In the genomic region with DNA sequence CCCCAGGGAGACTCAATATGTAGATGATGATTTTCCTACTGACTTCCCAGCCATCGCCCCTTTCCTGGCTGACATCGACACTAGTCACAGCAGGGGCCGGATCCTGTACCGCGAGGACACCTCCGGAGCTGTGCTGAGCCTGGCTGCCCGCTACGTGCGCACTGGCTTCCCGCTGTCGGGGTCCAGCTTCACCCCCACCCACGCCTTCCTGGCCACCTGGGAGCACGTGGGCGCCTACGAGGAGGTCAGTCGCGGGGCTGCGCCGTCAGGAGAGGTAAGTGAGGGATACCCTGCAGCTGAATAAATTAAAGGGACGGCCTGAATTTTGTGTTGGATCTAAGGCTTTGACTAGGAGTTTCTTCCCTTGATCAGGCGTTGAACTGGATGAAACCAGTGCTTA, we compare ENCODE assay signal across 8 mouse cellular contexts. TPM values are rescaled to one million over a fixed set of nuclear protein-coding genes. Genes with fewer than 3 reads are reported as not detected.
A peak's percentile ranks its signal among the peaks of the same experiment; 100 is the strongest.
DNase-seq lines count a peak whose midpoint lies in the region; ATAC-seq and TF ChIP-seq lines count a peak whose summit lies in the region.

No protein-coding gene starts in this region.

- no peak for TF ChIP-seq POLR2A in thymus, adult 2 months (IDR thresholded peaks at IDR 0.05; ENCODE audit: control insufficient read depth, extremely low read depth, insufficient read depth, low read length, poor library complexity)

- DNase-seq in layer of hippocampus, adult 2 months (ENCODE audit: low spot score in 2 of 2), result no peak
- no peak for DNase-seq in layer of hippocampus, postnatal 25 days (ENCODE audit: extremely low spot score in 1 of 2, low spot score in 1 of 2)
- peak; percentile 24 for DNase-seq in splenic B cell, adult 2 months (ENCODE audit: low read depth, low spot score)
- DNase-seq in urinary bladder, adult 2 months (ENCODE audit: low spot score), result no peak
- no peak for DNase-seq in thymus, adult 2 months
- DNase-seq in gastrocnemius, postnatal 4 days (ENCODE audit: low spot score in 2 of 2), result no peak

- H3K9me3 ChIP-seq in forebrain, embryonic 16.5 days (ENCODE audit: control insufficient read depth, low read length), result no peaks in the 10 kb centered on the region
- H3K9me3 ChIP-seq in limb, embryonic 13.5 days, result no peaks in the 10 kb centered on the region

- H3K36me3 ChIP-seq in forebrain, embryonic 16.5 days (ENCODE audit: control insufficient read depth, insufficient read depth), result no peaks in the 10 kb centered on the region
- peaks cover 15% of the 10 kb centered on the region for H3K36me3 ChIP-seq in limb, embryonic 13.5 days
- no peaks in the 10 kb centered on the region for H3K36me3 ChIP-seq in splenic B cell, adult 2 months (ENCODE audit: control insufficient read depth, insufficient read depth, low read length, poor library complexity, severe bottlenecking)
- no peaks in the 10 kb centered on the region for H3K36me3 ChIP-seq in thymus, adult 2 months (ENCODE audit: control insufficient read depth, insufficient read depth, low read length)

- no peak overlapping the region for H3K9ac ChIP-seq in forebrain, embryonic 16.5 days (replicated peaks; ENCODE audit: low read depth, low read length)
- peak overlapping the region; percentile 73 for H3K9ac ChIP-seq in limb, embryonic 13.5 days

- H3K27ac ChIP-seq in layer of hippocampus, adult 2 months, result no peak overlapping the region
- H3K27ac ChIP-seq in forebrain, embryonic 16.5 days (ENCODE audit: low read length), result no peak overlapping the region
- H3K27ac ChIP-seq in limb, embryonic 13.5 days, result no peak overlapping the region
- no peak overlapping the region for H3K27ac ChIP-seq in thymus, adult 2 months (ENCODE audit: control insufficient read depth, insufficient read depth, low read length)

- TF ChIP-seq CTCF in layer of hippocampus, adult 2 months (conservative IDR thresholded peaks at IDR 0.05), result no peak
- TF ChIP-seq CTCF in thymus, adult 2 months (IDR thresholded peaks at IDR 0.05; ENCODE audit: borderline replicate concordance, control insufficient read depth, extremely low read depth, insufficient read depth, low read length, poor library complexity), result no peak

- WGBS in forebrain, embryonic 16.5 days, result 3% methylated on average over 21 of the region's 21 CpGs
- WGBS in limb, embryonic 13.5 days, result 2% methylated on average over 21 of the region's 21 CpGs
- WGBS in thymus, adult 2 months, result 13% methylated on average over 21 of the region's 21 CpGs

- H3K27me3 ChIP-seq in forebrain, embryonic 16.5 days (replicated peaks; ENCODE audit: control insufficient read depth, insufficient read depth, low read length), result peaks cover 11% of the 10 kb centered on the region
- no peaks in the 10 kb centered on the region for H3K27me3 ChIP-seq in limb, embryonic 13.5 days
- no peaks in the 10 kb centered on the region for H3K27me3 ChIP-seq in splenic B cell, adult 2 months (ENCODE audit: control insufficient read depth, insufficient read depth, low read length, poor library complexity, severe bottlenecking)
- peaks cover 11% of the 10 kb centered on the region; the same call in 1 of the 2 replicates for H3K27me3 ChIP-seq in thymus, adult 2 months (ENCODE audit: control insufficient read depth, insufficient read depth, low read length)

- H3K4me2 ChIP-seq in forebrain, embryonic 16.5 days (ENCODE audit: low read length), result peak overlapping the region; percentile 74
- H3K4me2 ChIP-seq in limb, embryonic 13.5 days (replicated peaks), result peak overlapping the region; percentile 87

- ATAC-seq in forebrain, embryonic 16.5 days, result no peak
- ATAC-seq in limb, embryonic 13.5 days (ENCODE audit: low FRiP score, low read depth), result no peak

- H3K4me3 ChIP-seq in layer of hippocampus, adult 2 months, result peak overlapping the region; percentile 66; the same call in 1 of the 2 replicates
- peak overlapping the region; percentile 47 for H3K4me3 ChIP-seq in forebrain, embryonic 16.5 days (replicated peaks; ENCODE audit: low read length)
- peak overlapping the region; percentile 66 for H3K4me3 ChIP-seq in limb, embryonic 13.5 days
- no peak overlapping the region for H3K4me3 ChIP-seq in thymus, adult 2 months (ENCODE audit: control insufficient read depth, insufficient read depth, low read length)

- H3K4me1 ChIP-seq in forebrain, embryonic 16.5 days (replicated peaks; ENCODE audit: control insufficient read depth, insufficient read depth, low read length), result peaks cover 17% of the 10 kb centered on the region
- peaks cover 52% of the 10 kb centered on the region for H3K4me1 ChIP-seq in limb, embryonic 13.5 days
- peaks cover 5% of the 10 kb centered on the region for H3K4me1 ChIP-seq in thymus, adult 2 months (replicated peaks; ENCODE audit: control insufficient read depth, insufficient read depth, low read length)

RNA-seq across cellular contexts. Expression of a gene that starts 1.2 kb away (rescaled TPM):
- 1 to 10 TPM; 1.4 to 2.3 TPM for total RNA-seq in layer of hippocampus, adult 2 months (2021)
- 1 to 10 TPM; 3.1 to 3.4 TPM for total RNA-seq in layer of hippocampus, postnatal 25 days (2021)
- 28.4 and 39.7 TPM in 2 replicates for polyA plus RNA-seq in forebrain, embryonic 16.5 days (2015; fragmentation: Nextera tagmentation; extraction: Ambion mirVana)
- polyA plus RNA-seq in limb, embryonic 13.5 days (2015; fragmentation: Nextera tagmentation; extraction: Ambion mirVana), result 99.5 and 104 TPM in 2 replicates
- polyA plus RNA-seq in urinary bladder, adult 2 months (2012; rRNA removed), result 9.0 and 12.6 TPM in 2 replicates
- polyA plus RNA-seq in thymus, adult 2 months (2012; rRNA removed), result 4.2 and 4.7 TPM in 2 replicates
- total RNA-seq in gastrocnemius, postnatal 4 days (2021), result 100 to 1,000 TPM; 148 to 156 TPM
